9 mouse cellular contexts compared by ENCODE assay signal in the genomic region with DNA sequence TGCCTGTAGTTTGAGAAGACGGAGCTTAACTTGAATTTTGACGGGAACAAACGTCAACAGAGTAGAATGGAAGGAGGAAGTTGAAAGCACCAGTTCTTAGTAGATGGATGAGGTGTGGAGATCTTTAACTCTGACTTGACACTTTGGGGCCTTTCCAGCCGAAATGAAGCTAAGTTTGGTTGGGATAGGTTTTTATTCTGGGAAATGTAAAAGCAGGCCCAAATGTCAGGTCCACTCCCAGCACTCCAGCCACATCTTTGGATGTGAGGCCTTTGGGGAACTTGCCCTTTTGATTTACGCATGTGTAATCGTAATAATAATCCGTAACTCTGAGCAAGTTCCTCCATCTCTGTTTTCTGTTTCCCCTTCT. TPM values are rescaled to one million over a fixed set of nuclear protein-coding genes. Genes with fewer than 3 reads are reported as not detected.
DNase-seq lines count a peak whose midpoint lies in the region; ATAC-seq and TF ChIP-seq lines count a peak whose summit lies in the region.
"Had no signal": no experiment of that assay in that cellular context is flagged by ENCODE, and none has a peak within 500 bp of the region (broad histone marks: within the 10 kb centered on the region; RNA-seq: fewer than 3 reads in every experiment).

No protein-coding gene starts in this region.

- peaks cover 46% of the 10 kb centered on the region for H3K27me3 ChIP-seq in heart, embryonic 13.5 days (replicated peaks)
- peaks cover 11% of the 10 kb centered on the region; the same call in 1 of the 2 replicates for H3K27me3 ChIP-seq in hindbrain, embryonic 13.5 days
- H3K27me3 ChIP-seq in midbrain, embryonic 12.5 days: peaks cover 8% of the 10 kb centered on the region; the same call in 1 of the 2 replicates

- H3K4me3 ChIP-seq in heart, embryonic 13.5 days: peak overlapping the region; percentile 70
- peak overlapping the region; percentile 70 to 73 for H3K4me3 ChIP-seq in ES-E14 (ENCODE audit: insufficient read depth in 1 of 2, low read depth in 1 of 2, low read length in 2 of 2, poor library complexity in 1 of 2, severe bottlenecking in 1 of 2)
- peak overlapping the region; percentile 77 for H3K4me3 ChIP-seq in hindbrain, embryonic 13.5 days
- peak overlapping the region; percentile 89 for H3K4me3 ChIP-seq in midbrain, embryonic 12.5 days

- peak overlapping the region; percentile 83 for H3K9ac ChIP-seq in heart, embryonic 13.5 days
- H3K9ac ChIP-seq in ES-E14 (ENCODE audit: insufficient read depth, low read depth, low read length, poor library complexity, severe bottlenecking): peak overlapping the region; percentile 69; the same call in 1 of the 2 replicates
- H3K9ac ChIP-seq in hindbrain, embryonic 13.5 days: peak overlapping the region; percentile 87
- H3K9ac ChIP-seq in midbrain, embryonic 12.5 days (replicated peaks): peak overlapping the region; percentile 95

- in situ Hi-C loops in ES-E14 (cut with MboI; ENCODE audit: low sequenced_read_pairs in 2 of 2, unreplicated experiment in 2 of 2): no loop called here

- peak overlapping the region; percentile 96 for H3K4me2 ChIP-seq in heart, embryonic 13.5 days
- H3K4me2 ChIP-seq in hindbrain, embryonic 13.5 days: peak overlapping the region; percentile 90
- H3K4me2 ChIP-seq in midbrain, embryonic 12.5 days (replicated peaks): peak overlapping the region; percentile 63

- H3K27ac ChIP-seq in heart, embryonic 13.5 days (replicated peaks): no peak overlapping the region
- no peak overlapping the region for H3K27ac ChIP-seq in ES-E14 (ENCODE audit: insufficient read depth, low read depth, low read length, poor library complexity, severe bottlenecking)
- H3K27ac ChIP-seq in hindbrain, embryonic 13.5 days: peak overlapping the region; percentile 86
- H3K27ac ChIP-seq in midbrain, embryonic 12.5 days (replicated peaks): peak overlapping the region; percentile 98

- intact Hi-C loops in heart, postnatal 36 days (cut with DNase I): loop anchor here (2.0 to 10.0 kb wide), 2 partner anchors 16 to 312 kb away; a partner anchor contains a TSS

- no peak for DNase-seq in heart, postnatal 36 days
- DNase-seq in ES-E14 (ENCODE audit: low read depth, low spot score): no peak
- DNase-seq in c-Kit-positive CD71-positive TER-119-positive erythroid progenitor cells, embryonic 14.5 days (ENCODE audit: low spot score): no peak
- no peak for DNase-seq in thymus, postnatal 0 days (ENCODE audit: low spot score)

- WGBS in heart, embryonic 13.5 days: 39% methylated on average over 7 of the region's 7 CpGs
- 19% methylated on average over 7 of the region's 7 CpGs for WGBS in hindbrain, embryonic 13.5 days
- WGBS in midbrain, embryonic 12.5 days: 12% methylated on average over 7 of the region's 7 CpGs

- H3K36me3 ChIP-seq in heart, embryonic 13.5 days: no peaks in the 10 kb centered on the region
- H3K36me3 ChIP-seq in ES-E14 (ENCODE audit: control insufficient read depth, insufficient read depth, low read length, poor library complexity, severe bottlenecking): no peaks in the 10 kb centered on the region
- H3K36me3 ChIP-seq in hindbrain, embryonic 13.5 days: no peaks in the 10 kb centered on the region
- H3K36me3 ChIP-seq in midbrain, embryonic 12.5 days: 0 out of 2 replicates have a peak, but pooled peaks cover 7% of the 10 kb centered on the region
- H3K36me3 ChIP-seq: G1E had no signal

- no peak for ATAC-seq in heart, embryonic 13.5 days (ENCODE audit: extremely low read depth, insufficient number of reproducible peaks, low FRiP score, low TSS enrichment)
- ATAC-seq in hindbrain, embryonic 13.5 days (ENCODE audit: low FRiP score): no peak
- no peak for ATAC-seq in midbrain, embryonic 12.5 days (ENCODE audit: low FRiP score, low read depth)
- ATAC-seq in activated CD4-positive, CD25-positive, alpha-beta regulatory T cell, adult 4 months: no peak

- H3K9me3 ChIP-seq in heart, embryonic 13.5 days: no peaks in the 10 kb centered on the region
- H3K9me3 ChIP-seq in ES-E14 (ENCODE audit: control insufficient read depth, insufficient read depth, low read depth, low read length): no peaks in the 10 kb centered on the region
- no peaks in the 10 kb centered on the region for H3K9me3 ChIP-seq in hindbrain, embryonic 13.5 days
- no peaks in the 10 kb centered on the region for H3K9me3 ChIP-seq in midbrain, embryonic 12.5 days
- H3K9me3 ChIP-seq: G1E had no signal

- H3K4me1 ChIP-seq in heart, embryonic 13.5 days: peaks cover 53% of the 10 kb centered on the region
- peaks cover 5 to 7% of the 10 kb centered on the region in 2 experiments; a peak in 3 of 4 replicates for H3K4me1 ChIP-seq in ES-E14 (ENCODE audit: control insufficient read depth in 2 of 2, insufficient read depth in 2 of 2, low read length in 2 of 2, poor library complexity in 1 of 2)
- peaks cover 55% of the 10 kb centered on the region for H3K4me1 ChIP-seq in hindbrain, embryonic 13.5 days (replicated peaks)
- peaks cover 49% of the 10 kb centered on the region for H3K4me1 ChIP-seq in midbrain, embryonic 12.5 days

TF ChIP-seq in ES-E14, 5 proteins besides CTCF, POLR2A, EP300 and RAD21:
- TF ChIP-seq ZC3H11A (IDR thresholded peaks at IDR 0.05; ENCODE audit: borderline replicate concordance, low read depth, low read length) (no peak), HCFC1 (IDR thresholded peaks at IDR 0.05; ENCODE audit: borderline replicate concordance, insufficient read depth, low read length) (no peak), ZNF384 (IDR thresholded peaks at IDR 0.05; ENCODE audit: low read depth, low read length) (no peak), CHD2 (IDR thresholded peaks at IDR 0.05; ENCODE audit: low read depth, low read length) (no peak), MAFK (IDR thresholded peaks at IDR 0.05; ENCODE audit: insufficient read depth, low read depth, low read length) (no peak)
TF ChIP-seq in ES-E14: peak in this region for 0.

RNA-seq across cellular contexts. Expression of a gene that starts 0.7 kb away (rescaled TPM):
- polyA plus RNA-seq in heart, embryonic 13.5 days (2015; fragmentation: Nextera tagmentation; extraction: Ambion mirVana): 2.0 and 2.2 TPM in 2 replicates
- 1 to 10 TPM; 3.7 to 3.8 TPM for total RNA-seq in heart, postnatal 36 days (2021)
- total RNA-seq in ES-E14 (2012; rRNA removed): 7.4 and 8.0 TPM in 2 replicates
- 17.6 and 22.5 TPM in 2 replicates for polyA plus RNA-seq in hindbrain, embryonic 13.5 days (2015; fragmentation: Nextera tagmentation; extraction: Ambion mirVana)
- polyA plus RNA-seq in midbrain, embryonic 12.5 days (2016; fragmentation: Nextera tagmentation; extraction: Ambion mirVana): 94.9 and 101 TPM in 2 replicates
- polyA plus RNA-seq in activated CD4-positive, CD25-positive, alpha-beta regulatory T cell, adult 4 months (2017; shearing (Covaris generic)): 1 to 10 TPM; 2.0 TPM
- polyA plus RNA-seq in thymus, postnatal 0 days (2015; fragmentation: Nextera tagmentation; extraction: Ambion mirVana): 1.7 and 2.2 TPM in 2 replicates
- polyA plus RNA-seq: G1E had no signal

RNA-seq across cellular contexts. Expression of a gene that starts 18.2 kb away (rescaled TPM):
- polyA plus RNA-seq in heart, embryonic 13.5 days (2015; fragmentation: Nextera tagmentation; extraction: Ambion mirVana): 0.34 and 0.63 TPM in 2 replicates
- 10 to 100 TPM; 14.3 to 19.1 TPM for total RNA-seq in heart, postnatal 36 days (2021)
- 1.2 and 2.8 TPM in 2 replicates for total RNA-seq in ES-E14 (2012; rRNA removed)
- polyA plus RNA-seq in hindbrain, embryonic 13.5 days (2015; fragmentation: Nextera tagmentation; extraction: Ambion mirVana): 5.1 and 5.4 TPM in 2 replicates
- 5.2 and 5.4 TPM in 2 replicates for polyA plus RNA-seq in midbrain, embryonic 12.5 days (2016; fragmentation: Nextera tagmentation; extraction: Ambion mirVana)
- polyA plus RNA-seq in activated CD4-positive, CD25-positive, alpha-beta regulatory T cell, adult 4 months (2017; shearing (Covaris generic)): not detected
- polyA plus RNA-seq in thymus, postnatal 0 days (2015; fragmentation: Nextera tagmentation; extraction: Ambion mirVana): 3.6 and 4.5 TPM in 2 replicates
- polyA plus RNA-seq: G1E had no signal

Comparison
In these comparisons a context has a peak if more than half of its experiments do, and no peak if none do; other contexts are left out.
1. H3K27ac ChIP-seq: peak in hindbrain, embryonic 13.5 days (single experiment) and midbrain, embryonic 12.5 days (single experiment); none in heart, embryonic 13.5 days (single experiment) and ES-E14 (single experiment).
2. Peak in every context shown above with its lines, with median percentiles within 50 percentile points of each other: H3K4me2 ChIP-seq, H3K4me3 ChIP-seq and H3K9ac ChIP-seq.